Mouse (Mus musculus) telencephalon, adult 2 months (tissue): ENCODE measurements around the gene Lzts3.
"Not testable (repeated sequence)": the region's sequence is repeated elsewhere in the genome, so short reads cannot be mapped to it uniquely, and the experiment has no call there.

Experiments
- DNase-seq: peaks from one replicate; pipeline ENCODE4 v3.0.0-alpha.2; 2011; ENCODE audit warnings: low read depth, low spot score

The Lzts3 gene

DNA sequence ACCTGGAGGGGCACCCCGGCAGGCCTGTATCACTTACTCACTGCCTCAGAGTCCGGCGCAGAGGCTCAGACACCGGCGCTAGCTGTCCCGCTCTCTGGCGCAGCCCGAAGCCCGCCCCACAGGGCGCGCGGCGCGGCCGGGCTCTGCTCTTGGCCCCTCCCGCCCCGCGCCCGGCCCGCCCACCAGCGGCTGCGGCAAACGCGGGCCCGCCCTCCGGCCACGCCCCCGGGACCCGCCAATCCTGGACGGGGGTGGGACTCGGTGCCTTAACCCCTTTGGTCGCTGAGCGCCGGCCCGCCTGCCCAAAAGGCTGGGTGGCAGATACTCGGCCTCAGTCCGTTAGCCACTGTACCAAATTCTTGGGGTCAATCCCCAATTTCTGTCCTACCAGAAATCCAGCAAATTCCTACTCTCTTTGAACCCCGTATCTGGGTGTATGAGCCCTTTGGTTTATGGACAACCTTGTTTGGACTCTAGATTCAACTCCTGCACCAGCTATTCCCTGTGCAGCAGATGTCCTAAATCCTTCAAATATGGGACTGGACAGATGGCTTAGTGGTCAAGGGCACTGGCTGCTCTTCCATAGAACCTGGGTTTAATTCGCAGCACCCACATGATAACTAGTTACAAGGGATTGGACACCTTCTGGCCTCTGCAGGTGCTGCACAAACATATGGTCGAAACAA, at the start of gene Lzts3:
Gene Lzts3 (minus strand): TSS at position 120 of the 686 bp plus-strand sequence.
- peak; percentile 60 for DNase-seq

DNA sequence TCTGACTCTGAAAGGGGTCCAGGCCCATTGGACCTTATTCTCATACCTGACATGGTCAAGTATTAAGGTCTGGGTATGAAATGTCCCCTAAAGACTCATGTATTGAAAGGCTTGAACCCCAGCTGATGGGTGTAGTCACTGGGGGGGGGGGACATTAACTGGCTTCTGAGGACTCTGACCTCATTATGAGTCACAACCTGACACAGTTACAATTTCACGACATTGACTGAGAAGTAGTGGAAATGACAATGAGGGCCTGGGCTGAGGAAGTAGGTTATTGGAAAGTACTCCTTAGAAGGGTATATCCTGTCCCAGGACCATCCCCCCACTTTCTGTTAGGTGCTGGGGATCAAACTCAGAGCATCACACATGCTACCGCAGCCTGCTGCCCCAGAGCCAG, 46.4 kb upstream of the Lzts3 start:
- DNase-seq, result no peak

DNA sequence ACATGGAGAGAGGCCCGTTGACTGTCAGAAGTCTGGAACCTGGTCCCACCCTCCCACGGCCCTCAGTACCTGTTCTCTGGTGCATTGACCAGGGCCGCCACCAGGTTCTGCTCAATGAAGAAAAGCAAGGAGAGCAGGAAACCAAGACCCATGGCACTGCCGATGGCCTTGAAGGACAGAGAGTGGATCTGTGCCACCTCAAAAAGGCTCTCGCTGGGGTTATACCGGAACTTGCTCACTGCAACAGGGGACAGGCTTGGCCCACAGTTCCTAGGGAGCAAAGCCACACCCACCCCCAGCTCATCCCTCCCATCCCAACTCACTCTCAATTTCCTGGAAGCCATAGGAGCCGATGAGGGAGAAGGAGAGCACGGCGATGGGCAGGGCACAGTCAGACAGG, 42.8 kb upstream of the Lzts3 start:
- no peak for DNase-seq

DNA sequence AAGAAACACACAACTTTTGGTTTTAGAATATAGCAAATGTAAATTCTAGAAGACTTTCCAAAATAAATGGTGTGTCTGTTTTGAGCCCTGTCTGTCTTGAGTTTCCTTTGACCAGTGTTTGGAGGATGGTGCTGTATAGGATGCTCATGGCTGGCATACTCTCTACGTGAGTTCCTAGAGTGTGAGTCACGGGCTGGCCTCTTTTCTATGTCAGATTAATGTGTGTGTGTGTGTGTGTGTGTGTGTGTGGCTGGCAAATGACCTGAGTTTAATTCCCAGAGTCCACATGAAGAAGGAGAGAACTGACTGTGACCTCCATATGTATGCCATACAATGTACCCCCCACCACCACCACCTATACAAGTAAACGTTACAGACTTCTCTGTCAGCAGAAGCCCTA, 38.9 kb upstream of the Lzts3 start:
- DNase-seq, result no peak

DNA sequence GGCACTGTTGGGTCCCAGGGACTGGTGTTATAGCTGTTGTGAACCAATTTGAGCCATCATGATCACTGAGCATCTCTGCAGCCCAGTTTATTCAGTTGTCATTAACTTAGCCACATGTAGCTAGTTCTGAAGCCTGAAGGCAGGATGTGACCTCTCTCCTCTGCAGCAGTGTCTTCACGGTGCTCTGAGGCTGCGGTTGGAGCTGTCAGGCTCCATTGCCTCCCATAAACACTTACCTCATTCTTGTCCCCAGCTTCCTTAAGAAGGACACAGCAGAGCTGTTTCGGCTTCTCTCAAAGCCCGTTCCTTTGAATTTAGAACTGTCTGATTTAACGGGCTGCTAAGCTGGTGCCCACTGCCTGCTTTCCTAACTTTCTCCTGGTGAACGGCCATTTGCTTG, 37.3 kb upstream of the Lzts3 start:
- DNase-seq, result no peak

DNA sequence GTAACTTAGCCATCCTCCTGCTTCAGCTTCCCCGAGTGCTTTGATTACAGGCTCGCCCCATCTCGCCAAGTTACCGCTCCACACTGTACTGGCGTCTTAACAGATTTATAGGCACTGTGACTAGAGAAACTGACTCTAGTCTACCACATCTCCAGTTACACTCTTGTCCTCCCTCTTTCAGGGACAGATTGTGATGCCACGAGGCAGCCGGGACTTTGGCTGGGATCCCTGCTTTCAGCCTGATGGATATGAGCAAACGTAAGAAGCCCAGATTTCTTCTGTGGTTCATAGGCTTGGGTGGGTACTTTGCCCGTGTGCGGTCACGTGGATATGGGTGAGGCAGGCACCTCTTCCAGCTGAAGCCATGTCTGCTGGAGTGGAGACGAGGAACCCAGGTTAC, 36.6 kb upstream of the Lzts3 start:
- DNase-seq, result no peak

DNA sequence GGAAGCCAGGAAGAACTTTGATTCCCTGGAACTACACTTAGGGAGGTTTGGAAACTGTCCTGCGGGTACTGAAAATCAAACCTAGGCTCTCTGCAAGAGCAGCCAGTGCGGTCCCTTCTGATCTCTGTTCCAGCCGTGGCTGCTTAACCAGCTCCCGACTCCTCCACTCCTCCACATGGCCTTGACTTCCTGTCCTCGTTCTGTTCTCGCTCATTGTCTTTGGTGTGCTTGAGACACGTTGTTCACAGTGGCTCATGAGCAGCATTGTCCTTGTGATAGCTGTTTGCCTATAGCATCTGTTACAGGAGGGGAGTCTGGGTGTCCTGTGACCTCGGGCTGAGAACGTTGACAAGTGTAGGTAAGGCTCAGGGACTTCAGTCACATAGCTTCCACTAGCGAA, 34.6 kb upstream of the Lzts3 start:
- DNase-seq, result no peak

DNA sequence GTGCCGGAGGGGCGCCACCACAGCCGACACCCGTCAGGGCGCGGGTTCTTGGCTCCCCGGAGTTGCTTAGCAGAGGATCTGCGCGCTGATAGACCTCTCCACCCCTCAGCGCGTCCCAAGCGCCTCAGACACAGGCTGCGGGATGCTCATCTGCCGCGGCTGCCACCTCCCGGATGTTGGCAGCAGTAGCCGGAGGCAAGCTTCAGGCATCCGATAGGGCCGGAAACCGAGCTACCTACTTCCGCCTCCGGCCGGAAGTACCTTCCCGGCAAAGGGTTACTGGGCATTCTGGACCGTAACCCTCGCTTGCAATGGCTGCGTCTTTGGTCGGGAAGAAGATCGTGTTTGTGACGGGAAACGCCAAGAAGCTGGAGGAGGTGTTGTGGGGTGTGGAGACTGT, 25.0 kb upstream of the Lzts3 start, which contains the start of gene Itpa:
Gene Itpa (plus strand): TSS at position 52 of the 400 bp plus-strand sequence.
- peak; percentile 89 for DNase-seq

DNA sequence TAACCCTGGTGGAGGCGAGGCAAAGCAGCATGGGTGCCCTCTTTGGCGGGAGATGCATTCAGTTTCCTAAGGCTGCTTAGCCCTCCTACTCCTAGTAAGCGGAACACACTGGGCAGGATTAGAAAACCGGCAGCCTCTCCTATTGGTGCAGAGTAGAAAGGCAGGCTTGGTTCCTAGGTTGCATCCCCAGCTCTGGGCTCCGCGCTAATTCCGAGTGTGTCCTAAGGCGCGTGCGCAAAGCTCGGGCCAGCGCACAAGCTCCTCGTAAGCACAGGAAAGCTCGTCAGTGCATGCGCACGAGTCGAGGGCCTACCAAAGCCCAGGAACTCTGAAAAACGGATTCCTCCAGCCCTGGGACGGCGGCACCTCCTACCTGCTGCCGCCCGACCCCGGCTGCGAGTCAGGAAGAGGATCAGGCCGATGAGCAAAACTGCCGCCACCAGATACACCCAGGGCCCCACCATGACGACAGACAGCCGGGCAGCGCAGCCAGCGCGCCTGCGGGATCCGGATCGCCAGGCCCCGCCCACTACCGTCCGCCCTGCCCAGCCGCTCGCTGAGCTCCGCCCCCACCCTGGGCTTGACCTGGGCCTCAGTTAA, 21.6 kb upstream of the Lzts3 start, which contains the start of gene Ddrgk1:
Gene Ddrgk1 (minus strand): TSS at position 558 of the 600 bp plus-strand sequence.
- DNase-seq, result peak; percentile 97

DNA sequence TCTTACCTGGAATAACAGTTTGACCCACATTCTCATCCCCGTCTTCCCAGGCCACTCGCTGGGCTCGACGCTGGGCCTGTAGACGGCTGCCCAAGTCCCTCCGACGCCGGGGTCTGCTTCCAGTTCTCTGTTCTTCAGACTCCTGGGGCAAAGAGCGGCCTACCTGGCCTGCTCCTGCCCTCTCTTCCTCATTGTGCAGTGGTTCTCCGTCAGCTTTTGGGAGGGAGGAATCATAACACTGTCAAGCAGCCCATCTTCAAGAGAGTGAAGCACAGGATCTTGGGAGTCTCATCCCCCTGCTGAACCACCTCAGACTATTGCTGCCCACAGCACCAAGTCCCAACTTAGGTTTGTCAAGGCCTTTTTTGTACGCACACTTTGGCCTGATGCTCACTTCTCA, 20.7 kb upstream of the Lzts3 start:
- no peak for DNase-seq

DNA sequence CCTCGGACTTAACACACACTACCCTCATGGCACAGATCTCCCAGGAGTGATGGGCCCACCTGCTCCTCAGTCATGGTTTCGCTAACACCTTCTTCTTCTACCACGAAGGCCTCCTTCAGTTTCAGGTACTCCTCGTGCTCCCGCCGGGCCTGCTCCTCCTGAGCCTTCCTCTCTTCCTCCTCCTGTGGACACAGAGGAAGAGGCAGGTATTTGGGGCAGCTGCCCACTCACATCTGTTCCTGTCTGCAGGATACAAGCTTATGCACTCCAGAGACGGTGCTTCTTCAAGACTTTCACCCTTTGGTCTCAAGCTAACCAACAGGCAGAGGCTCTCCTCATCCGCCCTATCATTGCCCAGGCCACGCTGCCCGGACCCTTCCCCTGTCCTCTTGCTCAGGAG, 15.9 kb upstream of the Lzts3 start:
- no peak for DNase-seq

DNA sequence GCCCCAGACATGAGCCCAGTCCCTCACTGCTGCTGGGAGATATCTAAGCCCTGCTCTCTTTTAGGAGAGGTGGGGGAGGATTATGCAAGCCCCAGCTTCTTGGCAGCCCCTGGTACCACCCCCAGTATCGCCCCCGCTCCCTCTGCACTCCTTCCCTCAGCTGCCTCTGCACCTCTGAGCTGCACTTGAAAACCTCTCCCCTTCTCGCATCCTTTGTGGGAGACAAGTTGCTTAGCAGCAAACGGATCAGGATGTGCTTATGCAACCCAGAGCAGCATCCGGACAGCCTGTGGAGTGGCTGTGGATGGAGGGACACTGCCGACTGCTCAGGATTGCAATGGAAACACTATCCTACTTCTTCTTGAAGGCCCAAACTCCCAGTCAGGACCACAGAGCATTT, 14.9 kb upstream of the Lzts3 start:
- peak; percentile 95 for DNase-seq

DNA sequence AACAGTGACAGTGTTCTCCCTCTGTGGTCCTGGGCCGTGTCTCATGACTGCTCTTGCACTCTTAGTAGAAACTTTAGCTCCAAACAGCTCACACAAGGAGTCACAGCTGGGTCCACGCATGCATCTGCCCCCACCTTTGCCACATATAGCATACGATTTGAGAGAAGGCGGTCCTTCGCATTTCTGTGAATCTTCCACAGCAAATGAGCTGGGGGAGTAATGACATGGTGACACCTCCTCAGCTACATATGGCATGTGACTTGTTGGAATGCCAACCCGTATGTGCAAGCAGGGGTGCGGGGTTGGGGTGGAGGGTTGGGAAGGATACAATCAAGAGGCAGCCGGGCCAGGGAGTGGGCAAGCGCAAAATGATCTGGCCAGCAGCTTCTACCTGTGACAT, 13.9 kb upstream of the Lzts3 start:
- peak; percentile 93 for DNase-seq

DNA sequence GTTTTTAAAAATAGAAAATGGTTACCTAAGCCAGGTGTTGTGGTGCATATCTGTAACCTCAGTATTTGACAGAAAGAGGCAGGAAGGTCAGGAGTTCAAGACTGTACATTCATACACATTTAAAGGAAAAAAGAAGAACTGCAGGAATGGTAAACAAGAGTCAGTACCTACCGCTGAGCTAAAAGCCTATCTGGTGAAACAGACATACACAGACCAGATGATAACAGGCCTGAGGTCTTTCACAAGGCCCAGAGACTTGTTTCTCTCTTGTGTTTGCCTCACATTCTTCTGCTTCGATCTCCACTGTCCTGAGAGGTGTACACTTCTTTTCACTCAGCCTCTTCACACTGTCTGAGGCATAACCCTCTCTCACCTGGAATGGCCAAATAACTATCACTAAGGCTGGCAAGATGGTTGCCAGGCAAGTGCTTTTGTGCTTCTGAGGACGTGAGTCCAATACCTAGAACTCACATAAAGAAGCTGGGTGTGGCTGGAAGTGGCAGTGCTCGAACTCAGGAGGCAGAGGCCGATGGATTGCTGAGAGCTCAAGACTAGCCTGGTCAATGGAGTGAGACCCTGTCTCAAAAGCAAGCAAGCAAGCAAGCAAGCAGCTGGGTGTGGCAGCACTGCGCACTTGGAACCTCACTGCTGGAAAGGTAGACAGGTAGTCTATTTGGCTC, 13.2 kb upstream of the Lzts3 start:
- no peak for DNase-seq

DNA sequence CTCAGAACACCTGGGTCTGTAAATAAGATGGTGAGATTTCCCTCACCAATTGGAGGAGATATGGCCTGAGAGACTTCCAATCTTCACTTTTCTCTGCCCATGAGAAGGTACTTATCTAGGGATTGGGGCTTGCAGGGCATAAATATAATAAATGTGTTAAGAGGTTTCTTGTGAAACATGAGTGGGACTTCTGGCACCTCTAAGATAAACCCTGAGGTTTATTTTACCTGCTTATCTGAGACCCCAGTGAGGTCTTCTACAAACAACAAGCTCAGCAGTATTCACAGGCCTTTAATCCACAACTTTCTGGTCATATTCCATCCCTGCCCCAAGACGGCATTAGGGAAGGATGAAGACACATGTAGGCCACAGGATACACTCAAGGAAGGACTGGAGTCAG, 11.2 kb upstream of the Lzts3 start:
- DNase-seq, result no peak

DNA sequence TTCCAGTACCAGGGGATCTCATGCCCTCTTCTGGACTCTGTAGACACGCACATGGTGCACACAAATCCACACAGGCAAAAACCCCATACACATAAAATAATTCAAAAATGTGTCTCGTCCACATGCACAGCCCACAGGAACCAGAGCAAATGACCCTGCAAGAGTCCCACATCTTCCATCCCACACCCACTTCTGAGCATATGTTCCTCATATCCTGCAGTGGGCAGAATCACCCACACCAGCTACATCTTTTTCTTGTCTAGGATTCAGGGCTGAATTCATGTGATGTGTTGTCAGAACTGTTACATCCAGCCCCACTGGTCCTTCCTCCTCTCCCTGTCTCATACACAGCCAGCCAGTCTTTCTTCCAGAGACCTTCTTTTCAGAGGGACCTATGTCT, 10.7 kb upstream of the Lzts3 start:
- DNase-seq, result peak; percentile 66

DNA sequence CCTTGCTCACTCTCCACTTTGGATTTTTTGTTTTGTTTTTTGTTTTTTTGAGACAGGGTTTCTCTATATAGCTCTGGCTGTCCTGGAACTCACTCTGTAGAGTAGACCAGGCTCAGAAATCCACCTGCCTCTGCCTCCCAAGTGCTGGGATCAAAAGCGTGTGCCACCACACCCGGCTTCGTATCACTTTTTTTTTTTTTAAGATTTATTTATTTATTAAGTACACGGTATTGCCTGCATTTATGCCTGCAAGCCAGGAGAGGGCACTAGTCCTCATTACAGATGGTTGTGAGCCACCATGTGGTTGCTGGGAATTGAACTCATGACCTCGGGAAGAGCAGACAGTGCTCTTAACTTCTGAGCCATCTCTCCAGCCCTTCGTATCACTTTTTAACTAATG, 6.4 kb upstream of the Lzts3 start:
- not testable (repeated sequence) for DNase-seq

DNA sequence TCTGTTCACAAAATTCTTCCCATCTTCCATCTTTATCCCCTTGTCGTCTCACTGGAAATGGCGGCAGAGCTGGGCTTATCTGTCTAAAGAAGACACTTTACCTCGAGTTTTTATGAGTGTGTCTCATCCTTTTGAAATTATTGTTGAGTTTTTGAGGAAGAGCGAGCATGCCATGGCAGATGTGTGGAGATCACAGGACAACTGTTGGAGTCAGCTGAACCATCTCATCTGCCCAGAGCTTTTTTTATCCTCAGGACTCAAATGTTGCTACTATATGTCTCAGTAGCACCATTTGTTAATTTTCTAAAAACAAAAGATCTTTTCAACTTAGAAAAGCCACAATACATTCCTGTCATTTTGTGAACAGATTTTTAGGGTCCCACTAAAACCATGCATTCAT, 2.6 kb upstream of the Lzts3 start:
- DNase-seq, result no peak

DNA sequence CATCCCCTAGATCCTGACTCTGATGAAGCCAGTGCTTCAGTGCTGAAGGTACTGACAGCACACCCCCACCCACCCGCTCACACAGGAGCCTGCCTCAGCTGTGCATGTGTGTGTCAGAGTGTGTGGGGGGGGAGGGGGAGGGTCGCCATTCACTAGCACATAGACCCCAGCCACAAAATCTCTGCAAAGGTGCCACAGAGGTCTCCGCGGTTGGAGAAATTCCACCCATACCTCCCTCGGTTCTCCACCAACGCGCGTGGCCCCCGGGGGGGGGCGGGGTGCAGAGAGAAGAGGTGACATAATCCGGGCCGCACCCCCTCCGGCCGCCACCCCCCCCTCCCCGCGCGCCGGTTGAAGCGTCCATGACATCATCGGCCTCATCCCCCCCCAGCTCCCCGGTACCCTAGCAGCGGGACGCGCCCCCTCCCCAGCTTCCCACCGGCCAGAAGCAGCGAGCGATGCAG, 374 bp downstream of the Lzts3 start:
- no peak for DNase-seq

DNA sequence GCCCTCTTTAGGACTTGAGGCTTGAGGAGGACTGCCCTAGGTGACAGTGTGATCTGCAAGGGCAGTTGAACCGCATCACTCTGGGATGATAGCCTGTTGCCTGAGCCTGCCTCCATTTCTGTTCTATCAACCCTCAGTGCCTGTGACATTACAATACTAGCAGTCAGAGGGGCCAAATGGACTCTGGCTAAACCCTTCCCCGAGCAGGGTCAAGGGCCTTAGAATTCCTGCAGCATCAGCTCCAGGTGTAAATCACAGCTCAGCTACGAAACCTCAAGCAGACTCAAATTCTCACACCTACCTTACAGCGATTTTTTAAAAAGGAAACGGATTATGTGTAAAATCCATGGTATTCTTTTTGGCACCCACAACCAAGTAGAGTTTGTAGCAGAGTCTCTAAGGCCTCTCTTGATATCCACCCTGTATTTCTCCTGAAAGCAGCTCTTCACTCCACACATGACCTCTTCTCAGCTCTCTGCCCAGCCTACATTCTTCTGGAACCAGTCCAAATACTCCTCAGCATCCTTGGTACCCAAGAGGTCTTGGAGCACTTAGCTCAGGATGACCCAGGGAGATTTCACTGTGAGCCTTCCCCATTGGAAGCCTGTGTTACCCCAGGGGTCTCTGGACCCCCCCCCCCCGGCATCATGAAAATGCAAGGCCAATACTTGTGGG, 1.1 kb downstream of the Lzts3 start:
- DNase-seq, result no peak

DNA sequence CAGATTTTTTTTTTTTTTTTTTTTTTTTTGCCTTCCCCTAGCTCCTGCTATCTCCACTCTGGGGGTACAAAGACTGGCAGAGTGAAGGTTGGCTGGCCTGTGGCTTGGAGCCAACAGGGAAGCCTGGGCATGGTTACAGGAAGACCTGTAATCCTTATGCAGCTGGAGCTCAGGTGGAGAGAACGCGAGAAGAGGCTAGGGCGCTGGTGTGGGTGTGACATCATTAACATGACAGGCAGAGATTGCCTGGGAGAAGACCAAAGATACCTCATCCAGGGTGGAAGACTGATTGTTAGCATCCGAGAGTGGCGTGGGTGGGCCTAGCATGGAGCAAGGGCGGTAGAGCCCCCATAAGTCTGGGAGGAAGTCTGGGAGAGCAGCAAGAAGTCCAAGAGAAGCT, 3.3 kb downstream of the Lzts3 start:
- DNase-seq, result no peak

DNA sequence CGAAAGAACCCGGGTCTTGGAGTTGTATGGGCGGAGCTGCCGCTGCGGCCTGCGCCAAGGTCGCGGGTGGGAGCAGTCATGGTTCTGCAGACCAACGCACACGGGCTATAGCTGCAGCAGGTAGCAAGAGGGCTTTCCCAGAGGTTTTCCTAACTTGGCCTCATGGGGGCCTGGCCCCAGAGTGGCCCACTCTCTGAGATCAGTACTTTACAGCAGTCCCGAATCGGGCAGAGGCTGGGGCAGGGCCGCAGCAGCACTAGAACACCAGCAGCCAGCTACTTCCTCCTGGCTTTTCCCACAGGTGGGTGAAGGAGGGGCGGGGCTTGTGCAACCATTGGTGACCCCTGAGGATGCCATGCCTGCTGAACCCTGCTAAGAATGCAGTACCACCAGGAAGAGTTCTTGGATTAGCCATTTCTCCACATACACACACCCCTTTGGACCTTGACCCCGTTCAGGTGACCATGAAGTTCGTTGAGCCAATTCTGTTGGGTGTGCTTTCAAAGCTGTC, 4.4 kb downstream of the Lzts3 start:
- DNase-seq, result no peak
